Mouse (Mus musculus): ENCODE measurements at regions not wholly inside any gene's neighbourhood (a gene's known extent, or its start where the extent isn't known, plus 50 kb on each side); places are given as distances from the start of the nearest gene placed in this dataset.

GRCm38 (mm10) chrX:158544021-158544420 is 500.9 kb upstream of the Cnksr2 start:
- in situ Hi-C loops (cut with MboI, MseI), result no loop called here

GRCm38 (mm10) chrX:158577856-158578255 is 534.8 kb upstream of the Cnksr2 start:
- in situ Hi-C loops (cut with MboI, MseI), result no loop called here

GRCm38 (mm10) chrX:158613136-158613535 is 570.0 kb upstream of the Cnksr2 start:
- in situ Hi-C loops (cut with MboI, MseI), result no loop called here

GRCm38 (mm10) chrX:158613607-158614006 is 570.5 kb upstream of the Cnksr2 start:
- in situ Hi-C loops (cut with MboI, MseI), result no loop called here

- in situ Hi-C loops (cut with MboI, MseI), result no loop called here
These were observed 570.9 kb upstream of the Cnksr2 start for GRCm38 (mm10) chrX:158614029-158614428.

GRCm38 (mm10) chrX:158614452-158614851 is 571.4 kb upstream of the Cnksr2 start:
- in situ Hi-C loops (cut with MboI, MseI), result no loop called here

GRCm38 (mm10) chrX:158615096-158615495 is 572.0 kb upstream of the Cnksr2 start:
- in situ Hi-C loops (cut with MboI, MseI), result no loop called here

- in situ Hi-C loops (cut with MboI, MseI), result loop anchor here (10.0 kb wide), 2 partner anchors 777 to 887 kb away; no protein-coding TSS in a partner anchor
These were observed 582.7 kb upstream of the Rps6ka3 start for GRCm38 (mm10) chrX:158627390-158627789.

- in situ Hi-C loops (cut with MboI, MseI), result no loop called here
These were observed 577.7 kb upstream of the Rps6ka3 start for GRCm38 (mm10) chrX:158632406-158632805.

- in situ Hi-C loops (cut with MboI, MseI), result no loop called here
These were observed 557.9 kb upstream of the Rps6ka3 start for GRCm38 (mm10) chrX:158652226-158652625.

- in situ Hi-C loops (cut with MboI, MseI), result no loop called here
These were observed 553.9 kb upstream of the Rps6ka3 start for GRCm38 (mm10) chrX:158656188-158656587.

GRCm38 (mm10) chrX:158694191-158694590 is 515.9 kb upstream of the Rps6ka3 start:
- in situ Hi-C loops (cut with MboI, MseI), result no loop called here

GRCm38 (mm10) chrX:158703411-158703810 is 506.7 kb upstream of the Rps6ka3 start:
- in situ Hi-C loops (cut with MboI, MseI), result no loop called here

- in situ Hi-C loops (cut with MboI, MseI), result no loop called here
These were observed 500.3 kb upstream of the Rps6ka3 start for GRCm38 (mm10) chrX:158709811-158710210.

GRCm38 (mm10) chrX:158744738-158745137 is 465.4 kb upstream of the Rps6ka3 start:
- in situ Hi-C loops (cut with MboI, MseI), result no loop called here

GRCm38 (mm10) chrX:158745766-158746541 is 464.2 kb upstream of the Rps6ka3 start:
- in situ Hi-C loops (cut with MboI, MseI), result no loop called here

Measured in regulatory T cell (primary cell).